Mouse (Mus musculus) stomach, embryonic 16.5 days (tissue): ENCODE results near the gene Hoxd9. TPM values are rescaled to one million over a fixed set of nuclear protein-coding genes. Genes with fewer than 3 reads are reported as not detected.
A peak's percentile ranks its signal among the peaks of the same experiment; 100 is the strongest.

Source experiments
- ATAC-seq: fragments of 200-750 bp; cut with Nextera tagmentation; 2 replicates; pipeline ENCODE4 v1.8.0; 2017; ENCODE audit warnings: moderate number of reproducible peaks, moderate TSS enrichment; ENCODE audit not compliant: insufficient read depth, low FRiP score
- H3K27ac ChIP-seq: fragments of 300-500 bp; sonication (generic); 2 replicates; pipeline ENCODE4 v1.5.1; 2014; ENCODE audit warnings: low read length
- H3K27me3 ChIP-seq: fragments of 300-500 bp; sonication (generic); 2 replicates; pipeline ENCODE4 v1.6.1; 2014; ENCODE audit warnings: low read length, control low read depth, mixed read lengths; ENCODE audit not compliant: control insufficient read depth, insufficient read depth
- H3K36me3 ChIP-seq: fragments of 300-500 bp; sonication (generic); 2 replicates; pipeline ENCODE4 v1.6.1; 2014; ENCODE audit warnings: low read length; ENCODE audit not compliant: control insufficient read depth, insufficient read depth
- H3K4me1 ChIP-seq: fragments of 300-500 bp; sonication (generic); 2 replicates; pipeline ENCODE4 v1.6.1; 2014; ENCODE audit warnings: low read length, control low read depth, mixed read lengths; ENCODE audit not compliant: control insufficient read depth, insufficient read depth
- H3K4me2 ChIP-seq: fragments of 300-500 bp; sonication (generic); 2 replicates; pipeline ENCODE4 v1.6.1; 2014; ENCODE audit warnings: low read depth, low read length, mixed read lengths
- H3K4me3 ChIP-seq: fragments of 300-500 bp; sonication (generic); replicated peaks from 2 replicates; pipeline ENCODE4 v1.5.1; 2014; ENCODE audit warnings: mild to moderate bottlenecking, low read length
- H3K9ac ChIP-seq: fragments of 300-500 bp; sonication (generic); 2 replicates; pipeline ENCODE4 v1.6.1; 2014; ENCODE audit warnings: low read length
- H3K9me3 ChIP-seq: fragments of 300-500 bp; sonication (generic); replicated peaks from 2 replicates; pipeline ENCODE4 v1.6.1; 2016; ENCODE audit warnings: low read length, control low read depth; ENCODE audit not compliant: control insufficient read depth
- WGBS: fragments of 180-500 bp; shearing (Covaris S2); extraction: QIAGEN DNeasy Blood & Tissue Kit; methylation state at CpG from one replicate; pipeline ENCODE4 v1.1.7; 2014; 5-methylcytosine and 5-hydroxymethylcytosine counted together
- polyA plus RNA-seq: library from polyadenylated mRNA; unstranded; fragments of >200 nt; fragmentation: Nextera tagmentation; extraction: Ambion mirVana; gene quantifications from 2 replicates; pipeline ENCODE4 v1.2.1, GENCODE M21; 2015

Hoxd9 gene
- polyA plus RNA-seq, 1 experiment from 2014 or later = 0.53 TPM

GRCm38 (mm10) chr2:74667842-74668357 lies 29.6 kb upstream of the Hoxd9 start, which contains the start of gene Hoxd13:
TSS of gene Hoxd13 (plus strand) at chr2:74668310.
- peaks cover 93% of the 10 kb centered on the region for H3K27me3 ChIP-seq
- H3K9me3 ChIP-seq = no peaks in the 10 kb centered on the region
- no peak within 1 kb of the TSS for H3K27ac ChIP-seq
- peaks cover 14% of the 10 kb centered on the region; the same call in 1 of the 2 replicates for H3K4me1 ChIP-seq
- no peak within 1 kb of the TSS; the same call in 1 of the 2 replicates for H3K9ac ChIP-seq
- H3K36me3 ChIP-seq = no peaks in the 10 kb centered on the region
- 0% methylated on average over 28 of the region's 51 CpGs for WGBS
- peak within 1 kb of the TSS; percentile 46 for H3K4me2 ChIP-seq
- H3K4me3 ChIP-seq = peak within 1 kb of the TSS; percentile 42
- ATAC-seq = peak; percentile 40; the same call in 1 of the 2 replicates

GRCm38 (mm10) chr2:74668370-74669229 lies 28.9 kb upstream of the Hoxd9 start:
- Histone ChIP-seq H3K4me3 (peak overlapping the region; percentile 42), H3K27me3 (peaks cover 93% of the 10 kb centered on the region), H3K9me3 (no peaks in the 10 kb centered on the region), H3K4me1 (peaks cover 14% of the 10 kb centered on the region; the same call in 1 of the 2 replicates), H3K36me3 (no peaks in the 10 kb centered on the region), H3K4me2 (peak overlapping the region; percentile 46), H3K27ac (no peak overlapping the region), H3K9ac (no peak overlapping the region; the same call in 1 of the 2 replicates)
- under 1% methylated on average over 69 of the region's 74 CpGs for WGBS
- ATAC-seq = 0 out of 2 replicates have a peak, but pooled peaks have one; percentile 39

- Histone ChIP-seq H3K4me1 (peaks cover 14% of the 10 kb centered on the region; the same call in 1 of the 2 replicates), H3K27ac (no peak overlapping the region), H3K9me3 (no peaks in the 10 kb centered on the region), H3K4me2 (no peak overlapping the region), H3K9ac (no peak overlapping the region), H3K4me3 (no peak overlapping the region), H3K27me3 (peaks cover 93% of the 10 kb centered on the region), H3K36me3 (no peaks in the 10 kb centered on the region)
- ATAC-seq = no peak
- 2% methylated on average over 3 of the region's 3 CpGs for WGBS
These were observed 28.3 kb upstream of the Hoxd9 start for GRCm38 (mm10) chr2:74669230-74669578.

GRCm38 (mm10) chr2:74669650-74670235 lies 27.8 kb upstream of the Hoxd9 start:
- no peak overlapping the region for H3K9ac ChIP-seq
- H3K9me3 ChIP-seq = no peaks in the 10 kb centered on the region
- H3K27me3 ChIP-seq = peaks cover 93% of the 10 kb centered on the region
- no peak overlapping the region for H3K4me2 ChIP-seq
- no peak overlapping the region for H3K27ac ChIP-seq
- H3K36me3 ChIP-seq = no peaks in the 10 kb centered on the region
- WGBS = 4% methylated on average over 14 of the region's 14 CpGs
- H3K4me3 ChIP-seq = no peak overlapping the region
- H3K4me1 ChIP-seq = peaks cover 14% of the 10 kb centered on the region; the same call in 1 of the 2 replicates
- no peak for ATAC-seq

GRCm38 (mm10) chr2:74670632-74671188 lies 26.8 kb upstream of the Hoxd9 start:
- 5% methylated on average over 3 of the region's 3 CpGs for WGBS
- Histone ChIP-seq H3K4me1 (peaks cover 14% of the 10 kb centered on the region; the same call in 1 of the 2 replicates), H3K36me3 (no peaks in the 10 kb centered on the region), H3K27me3 (peaks cover 95% of the 10 kb centered on the region), H3K27ac (no peak overlapping the region), H3K4me3 (no peak overlapping the region), H3K9me3 (no peaks in the 10 kb centered on the region), H3K9ac (no peak overlapping the region), H3K4me2 (no peak overlapping the region)
- ATAC-seq = no peak

- no peak for ATAC-seq
- H3K4me3 ChIP-seq = no peak overlapping the region
- no peaks in the 10 kb centered on the region for H3K36me3 ChIP-seq
- H3K4me2 ChIP-seq = no peak overlapping the region
- H3K9ac ChIP-seq = no peak overlapping the region
- H3K27ac ChIP-seq = no peak overlapping the region
- H3K27me3 ChIP-seq = peaks cover 96% of the 10 kb centered on the region
- H3K9me3 ChIP-seq = no peaks in the 10 kb centered on the region
- 14% methylated on average over 5 of the region's 5 CpGs for WGBS
- peaks cover 14% of the 10 kb centered on the region; the same call in 1 of the 2 replicates for H3K4me1 ChIP-seq
These were observed 25.7 kb upstream of the Hoxd9 start for GRCm38 (mm10) chr2:74671847-74672246.

GRCm38 (mm10) chr2:74672481-74673362 lies 24.8 kb upstream of the Hoxd9 start:
- peak overlapping the region; percentile 49 for H3K4me2 ChIP-seq
- H3K27ac ChIP-seq = no peak overlapping the region
- H3K4me1 ChIP-seq = peaks cover 13% of the 10 kb centered on the region; the same call in 1 of the 2 replicates
- H3K36me3 ChIP-seq = no peaks in the 10 kb centered on the region
- H3K27me3 ChIP-seq = peaks cover 96% of the 10 kb centered on the region
- no peak overlapping the region for H3K9ac ChIP-seq
- ATAC-seq = peak; percentile 54
- no peaks in the 10 kb centered on the region for H3K9me3 ChIP-seq
- peak overlapping the region; percentile 40 for H3K4me3 ChIP-seq
- 5% methylated on average over 39 of the region's 40 CpGs for WGBS

GRCm38 (mm10) chr2:74673835-74674425 lies 23.6 kb upstream of the Hoxd9 start:
- Histone ChIP-seq H3K4me1 (0 out of 2 replicates have a peak, but pooled peaks cover 4% of the 10 kb centered on the region), H3K4me3 (no peak overlapping the region), H3K27ac (no peak overlapping the region), H3K27me3 (peaks cover 95% of the 10 kb centered on the region), H3K4me2 (no peak overlapping the region), H3K36me3 (no peaks in the 10 kb centered on the region), H3K9me3 (no peaks in the 10 kb centered on the region), H3K9ac (no peak overlapping the region)
- 3% methylated on average over 24 of the region's 24 CpGs for WGBS
- ATAC-seq = no peak
